Mouse (Mus musculus) lung, embryonic 14.5 days (tissue): Measurements from ENCODE around the gene Mier2. TPM values are rescaled to one million over a fixed set of nuclear protein-coding genes. Genes with fewer than 3 reads are reported as not detected.

Experiments used
- ATAC-seq: fragments of 200-750 bp; cut with Nextera tagmentation; 2 replicates; pipeline ENCODE4 v1.8.0; 2017; ENCODE audit warnings: mild to moderate bottlenecking, moderate TSS enrichment, moderate library complexity; ENCODE audit not compliant: insufficient read depth
- DNase-seq: peaks from one replicate; pipeline ENCODE4 v3.0.0-alpha.2; 2015
- H3K27ac ChIP-seq: fragments of 300-500 bp; sonication (generic); 2 replicates; pipeline ENCODE4 v1.5.1; 2014; ENCODE audit warnings: low read depth, mild to moderate bottlenecking, moderate library complexity
- H3K27me3 ChIP-seq: fragments of 300-500 bp; sonication (generic); 2 replicates; pipeline ENCODE4 v1.6.1; 2014; ENCODE audit warnings: low read length, control low read depth; ENCODE audit not compliant: insufficient read depth
- H3K36me3 ChIP-seq: fragments of 300-500 bp; sonication (generic); 2 replicates; pipeline ENCODE4 v1.6.1; 2014; ENCODE audit warnings: control low read depth; ENCODE audit not compliant: insufficient read depth
- H3K4me1 ChIP-seq: fragments of 300-500 bp; sonication (generic); 2 replicates; pipeline ENCODE4 v1.6.1; 2014; ENCODE audit warnings: antibody characterized with exemption, control low read depth; ENCODE audit not compliant: insufficient read depth
- H3K4me2 ChIP-seq: fragments of 300-500 bp; sonication (generic); 2 replicates; pipeline ENCODE4 v1.6.1; 2014; ENCODE audit warnings: mild to moderate bottlenecking
- H3K4me3 ChIP-seq: fragments of 300-500 bp; sonication (generic); 2 replicates; pipeline ENCODE4 v1.5.1; 2014; ENCODE audit warnings: low read depth, low read length
- H3K9ac ChIP-seq: fragments of 300-500 bp; sonication (generic); 2 replicates; pipeline ENCODE4 v1.6.1; 2014
- H3K9me3 ChIP-seq: fragments of 300-500 bp; sonication (generic); 2 replicates; pipeline ENCODE4 v1.6.1; 2016; ENCODE audit warnings: low read depth, low read length, control low read depth
- CTCF ChIP-seq: IDR thresholded peaks from 2 replicates; pipeline ENCODE4 v1.5.1; 2016; ENCODE audit warnings: antibody characterized with exemption, low read depth
- WGBS: fragments of 180-500 bp; shearing (Covaris S2); extraction: QIAGEN DNeasy Blood & Tissue Kit; methylation state at CpG from one replicate; pipeline ENCODE4 v1.1.7; 2014; 5-methylcytosine and 5-hydroxymethylcytosine counted together
- polyA plus RNA-seq: library from polyadenylated mRNA; unstranded; fragments of >200 nt; fragmentation: Nextera tagmentation; extraction: Ambion mirVana; gene quantifications from 2 replicates; pipeline ENCODE4 v1.2.1, GENCODE M21; 2014

Mier2 gene
- polyA plus RNA-seq, 1 experiment from 2014 or later, result 55.3 TPM

DNA sequence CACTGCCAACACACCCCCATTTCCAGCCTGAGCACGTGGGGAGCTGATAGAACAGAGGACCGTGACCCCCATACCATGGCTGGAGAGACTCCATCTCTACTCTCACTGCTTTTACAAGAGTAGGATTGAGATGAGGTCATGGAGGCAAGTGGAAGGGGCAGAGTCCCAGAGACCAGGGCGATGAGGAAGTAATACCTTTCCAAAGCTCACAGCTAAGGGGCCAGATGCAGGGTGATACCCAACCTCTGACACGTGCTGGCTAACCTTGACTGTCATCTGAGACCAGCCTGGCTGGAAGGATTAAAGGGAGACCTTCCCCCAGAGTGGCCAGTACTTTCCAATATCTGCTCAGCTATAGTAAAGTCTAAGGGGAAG lies 32.7 kb upstream of the Mier2 start:
- Histone ChIP-seq H3K4me2 (no peak overlapping the region), H3K36me3 (no peaks in the 10 kb centered on the region), H3K9ac (no peak overlapping the region), H3K9me3 (no peaks in the 10 kb centered on the region), H3K4me3 (no peak overlapping the region), H3K27ac (no peak overlapping the region), H3K27me3 (no peaks in the 10 kb centered on the region), H3K4me1 (no peaks in the 10 kb centered on the region)
- 61% methylated on average over 4 of the region's 4 CpGs for WGBS
- DNase-seq, result no peak
- no peak for ATAC-seq
- no peak for TF ChIP-seq CTCF

DNA sequence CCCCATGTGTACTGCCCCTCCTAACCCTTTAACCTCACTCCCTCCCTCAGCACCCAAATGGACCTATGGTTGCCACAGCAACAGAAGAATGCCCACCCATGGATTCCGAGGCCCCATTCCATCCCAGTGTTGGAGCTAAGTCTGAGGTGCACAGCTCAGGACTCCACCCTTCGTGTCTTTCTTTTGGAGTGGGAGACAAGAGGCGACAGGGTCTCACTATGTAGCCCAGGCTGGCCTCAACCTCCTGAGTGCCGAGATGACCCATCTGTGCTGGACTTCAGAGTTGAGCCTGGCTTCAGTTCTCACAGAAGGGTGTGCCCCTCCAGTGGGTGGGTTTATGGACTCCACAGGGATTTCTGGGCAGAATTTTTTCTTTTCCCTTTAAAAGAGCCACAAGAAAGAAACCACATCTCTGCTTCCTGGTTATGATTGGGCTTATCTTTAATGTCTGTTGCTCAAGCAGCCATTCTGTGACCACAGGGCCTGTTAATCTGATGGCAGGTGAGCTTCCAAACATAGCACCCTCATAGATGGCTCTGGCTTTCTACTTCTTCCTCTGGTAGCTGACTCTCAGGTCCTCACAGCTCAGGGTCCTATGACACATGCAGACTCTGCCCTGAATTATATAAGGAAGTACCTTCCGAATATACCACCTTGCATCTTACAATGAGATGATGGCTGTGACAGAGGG lies 32.2 kb upstream of the Mier2 start, which contains the start of gene Theg:
Gene Theg, minus strand, starts transcription at position 271 of the 691 bp plus-strand sequence.
- Histone ChIP-seq H3K9me3 (no peaks in the 10 kb centered on the region), H3K9ac (no peak within 1 kb of the TSS), H3K4me3 (no peak within 1 kb of the TSS), H3K4me1 (no peaks in the 10 kb centered on the region), H3K36me3 (no peaks in the 10 kb centered on the region), H3K4me2 (no peak within 1 kb of the TSS), H3K27me3 (no peaks in the 10 kb centered on the region), H3K27ac (no peak within 1 kb of the TSS)
- no peak for DNase-seq
- 77% methylated on average over 5 of the region's 5 CpGs for WGBS
- ATAC-seq, result no peak
- TF ChIP-seq CTCF, result no peak

DNA sequence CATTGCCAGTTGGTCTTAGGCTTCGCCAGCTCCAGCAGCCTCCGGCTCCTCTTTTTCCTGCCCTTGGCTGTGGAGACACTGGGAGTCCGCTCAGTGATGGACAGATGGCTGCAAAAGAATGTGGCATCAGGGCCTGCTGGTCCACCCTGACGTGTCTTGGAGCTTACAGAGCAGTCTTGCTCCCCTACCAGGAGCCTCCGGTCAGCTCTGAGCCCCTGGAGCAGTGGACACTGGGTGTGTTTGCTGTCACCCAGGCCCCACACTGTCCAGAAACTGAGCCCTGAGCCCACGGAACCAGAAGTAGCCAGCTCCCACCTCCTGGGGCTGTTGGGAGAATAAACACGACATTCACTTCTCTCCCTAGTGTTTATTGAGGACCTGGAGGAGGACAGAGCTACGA lies 31.2 kb upstream of the Mier2 start:
- WGBS, result 64% methylated on average over 8 of the region's 8 CpGs
- Histone ChIP-seq H3K27me3 (no peaks in the 10 kb centered on the region), H3K36me3 (no peaks in the 10 kb centered on the region), H3K9ac (no peak overlapping the region), H3K9me3 (no peaks in the 10 kb centered on the region), H3K27ac (no peak overlapping the region), H3K4me3 (no peak overlapping the region), H3K4me2 (no peak overlapping the region), H3K4me1 (no peaks in the 10 kb centered on the region)
- ATAC-seq (no peak), DNase-seq (no peak)
- TF ChIP-seq CTCF, result no peak

DNA sequence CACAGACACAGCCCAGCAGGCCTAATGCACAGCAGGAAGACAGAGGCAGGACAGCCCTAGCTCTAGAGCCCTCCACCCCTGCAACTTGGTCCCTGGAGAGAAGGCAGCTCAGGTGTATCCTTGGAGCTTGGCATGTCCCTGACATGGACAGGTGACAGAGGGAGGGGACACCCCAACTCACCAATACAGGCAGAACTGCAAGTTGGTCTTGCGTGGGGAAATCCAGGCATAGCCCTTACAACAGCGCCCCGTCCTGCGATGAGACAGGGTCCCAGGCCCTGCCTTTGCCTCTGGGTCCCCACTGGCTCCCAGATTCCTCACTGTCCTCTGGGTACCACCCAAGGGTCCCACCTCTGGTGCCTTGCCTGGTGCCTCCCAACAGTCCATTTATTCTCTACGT lies 30.7 kb upstream of the Mier2 start:
- Histone ChIP-seq H3K4me3 (no peak overlapping the region), H3K36me3 (no peaks in the 10 kb centered on the region), H3K9me3 (no peaks in the 10 kb centered on the region), H3K4me2 (no peak overlapping the region), H3K27me3 (no peaks in the 10 kb centered on the region), H3K4me1 (no peaks in the 10 kb centered on the region), H3K9ac (no peak overlapping the region), H3K27ac (no peak overlapping the region)
- DNase-seq (no peak), ATAC-seq (no peak)
- 88% methylated on average over 5 of the region's 5 CpGs for WGBS
- no peak for TF ChIP-seq CTCF

DNA sequence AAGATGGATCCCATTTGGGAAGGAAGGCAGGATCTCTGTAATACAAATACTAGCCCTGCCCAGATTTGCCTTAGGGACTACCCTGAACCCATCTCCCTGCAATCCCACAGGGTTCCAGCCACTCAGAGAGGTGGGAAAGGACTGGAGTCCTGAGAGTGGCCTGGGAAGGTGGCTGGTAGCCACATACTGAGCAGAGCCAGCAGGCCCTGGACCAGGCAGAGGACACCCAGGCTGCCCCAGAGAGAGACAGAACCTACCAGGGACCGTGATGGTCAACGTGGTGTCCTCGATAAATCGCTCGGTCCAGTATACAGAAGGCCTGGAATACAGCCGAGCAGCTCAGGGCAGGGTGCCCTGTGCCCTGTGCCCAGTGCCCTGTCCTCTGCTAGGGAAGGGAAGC lies 30.1 kb upstream of the Mier2 start:
- Histone ChIP-seq H3K9me3 (no peaks in the 10 kb centered on the region), H3K4me3 (no peak overlapping the region), H3K9ac (no peak overlapping the region), H3K4me1 (no peaks in the 10 kb centered on the region), H3K27ac (no peak overlapping the region), H3K4me2 (no peak overlapping the region), H3K36me3 (no peaks in the 10 kb centered on the region), H3K27me3 (no peaks in the 10 kb centered on the region)
- 85% methylated on average over 6 of the region's 6 CpGs for WGBS
- no peak for TF ChIP-seq CTCF
- DNase-seq, result no peak
- no peak for ATAC-seq

DNA sequence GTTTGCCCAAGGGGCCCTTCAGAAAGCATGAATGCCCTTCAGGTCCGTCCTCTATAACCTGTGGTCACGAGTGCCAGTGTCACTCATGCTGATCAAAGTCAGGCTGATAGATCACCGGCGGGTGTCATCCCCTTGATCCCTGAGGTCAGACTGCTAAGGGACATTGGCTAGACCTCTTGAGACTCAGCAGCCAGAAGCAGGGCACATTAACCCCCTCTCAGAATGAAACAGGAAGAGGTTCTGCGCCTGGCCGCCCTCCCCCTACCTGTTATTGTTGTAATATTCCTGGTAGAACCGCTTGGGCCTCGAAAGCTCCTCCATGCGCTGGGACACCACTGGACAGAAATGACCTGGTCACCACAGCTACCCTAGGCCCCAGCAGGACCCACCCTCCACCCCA lies 29.4 kb upstream of the Mier2 start:
- 70% methylated on average over 9 of the region's 9 CpGs for WGBS
- ATAC-seq (no peak), DNase-seq (no peak)

DNA sequence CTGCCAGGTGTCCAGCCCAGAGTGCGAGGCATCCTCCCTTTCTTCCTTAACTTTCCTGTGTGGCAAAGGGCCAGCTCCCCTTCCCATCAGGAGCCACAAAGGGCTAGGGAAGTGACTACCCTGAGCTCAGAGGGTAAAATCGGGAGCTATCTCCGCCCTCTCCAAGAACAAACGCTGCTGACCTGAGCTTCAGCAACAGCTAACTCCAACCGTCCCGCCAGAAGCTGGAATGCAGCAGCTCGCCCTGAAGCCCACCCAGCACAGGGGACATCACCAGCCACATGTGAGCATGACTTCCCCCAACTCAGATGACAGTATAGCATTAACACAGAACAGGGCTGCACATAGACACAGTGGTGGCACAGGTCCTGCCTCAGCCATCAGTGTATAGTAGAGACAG lies 29.0 kb upstream of the Mier2 start:
- no peak for DNase-seq
- H3K9ac ChIP-seq, result no peak overlapping the region
- H3K4me3 ChIP-seq, result no peak overlapping the region
- no peaks in the 10 kb centered on the region for H3K9me3 ChIP-seq
- H3K36me3 ChIP-seq, result no peaks in the 10 kb centered on the region
- ATAC-seq, result no peak
- 44% methylated on average over 7 of the region's 7 CpGs for WGBS
- no peaks in the 10 kb centered on the region for H3K4me1 ChIP-seq
- no peak for TF ChIP-seq CTCF
- no peak overlapping the region for H3K27ac ChIP-seq
- no peaks in the 10 kb centered on the region for H3K27me3 ChIP-seq
- H3K4me2 ChIP-seq, result no peak overlapping the region

More for the DNA sequence above, 29.4 kb upstream of the Mier2 start:
- Histone ChIP-seq H3K4me1 (no peaks in the 10 kb centered on the region), H3K4me2 (no peak overlapping the region), H3K36me3 (no peaks in the 10 kb centered on the region), H3K9ac (no peak overlapping the region), H3K9me3 (no peaks in the 10 kb centered on the region), H3K27me3 (no peaks in the 10 kb centered on the region), H3K27ac (no peak overlapping the region), H3K4me3 (no peak overlapping the region)
- no peak for TF ChIP-seq CTCF

DNA sequence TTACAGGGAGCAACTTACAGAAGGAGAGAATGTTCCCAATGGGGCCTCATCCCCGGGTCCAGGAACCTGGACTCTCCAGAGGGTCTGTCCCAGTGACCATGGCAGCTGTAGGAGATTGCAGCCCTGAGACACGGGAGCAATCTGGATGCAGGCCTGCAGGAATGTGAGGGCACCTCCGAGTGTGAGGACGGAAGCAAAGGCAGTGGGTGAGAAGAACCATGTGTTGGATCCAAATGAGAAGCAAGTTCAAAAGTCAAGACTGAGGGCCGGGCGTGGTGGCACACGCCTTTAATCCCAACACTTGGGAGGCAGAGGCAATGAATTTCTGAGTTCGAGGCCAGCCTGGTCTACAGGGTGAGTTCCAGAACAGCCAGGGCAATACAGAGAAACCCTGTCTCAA lies 26.5 kb upstream of the Mier2 start:
- WGBS, result 77% methylated on average over 8 of the region's 8 CpGs
- Histone ChIP-seq H3K9me3 (no peaks in the 10 kb centered on the region), H3K4me1 (no peaks in the 10 kb centered on the region), H3K27me3 (no peaks in the 10 kb centered on the region), H3K9ac (no peak overlapping the region), H3K4me2 (no peak overlapping the region), H3K4me3 (no peak overlapping the region), H3K27ac (no peak overlapping the region), H3K36me3 (no peaks in the 10 kb centered on the region)
- TF ChIP-seq CTCF, result no peak
- no peak for DNase-seq
- no peak for ATAC-seq
